Comparison of ENCODE assay signal across 23 mouse cellular contexts in the genomic region with DNA sequence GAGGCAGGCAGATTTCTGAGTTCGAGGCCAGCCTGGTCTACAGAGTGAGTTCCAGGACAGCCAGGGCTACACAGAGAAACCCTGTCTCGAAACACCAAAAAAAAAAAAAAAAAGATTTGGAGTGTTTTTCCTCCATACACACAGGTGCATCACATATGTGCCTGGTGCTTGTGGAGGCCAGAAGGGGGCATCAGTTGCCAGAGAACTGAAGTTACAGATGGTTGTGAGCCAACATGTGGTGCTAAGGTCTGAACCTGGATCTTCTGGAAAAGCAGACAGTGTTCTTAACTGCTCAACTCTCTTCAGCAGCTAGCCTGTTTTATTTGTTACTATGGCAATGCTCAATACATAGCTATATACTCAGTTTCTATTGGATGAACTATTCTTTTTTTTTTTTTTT. TPM values are rescaled to one million over a fixed set of nuclear protein-coding genes. Genes with fewer than 3 reads are reported as not detected.
A peak's percentile ranks its signal among the peaks of the same experiment; 100 is the strongest.
DNase-seq lines count a peak whose midpoint lies in the region; ATAC-seq and TF ChIP-seq lines count a peak whose summit lies in the region.
"Had no signal": no experiment of that assay in that cellular context is flagged by ENCODE, and none has a peak within 500 bp of the region (broad histone marks: within the 10 kb centered on the region; RNA-seq: fewer than 3 reads in every experiment).

No protein-coding gene starts in this region.

- no peak for TF ChIP-seq POLR2A in kidney, adult 2 months (IDR thresholded peaks at IDR 0.05; ENCODE audit: low read depth, low read length)

- no peak for ATAC-seq in CD4-positive, CD25-positive, alpha-beta regulatory T cell, adult 4 months
- no peak for ATAC-seq in midbrain, postnatal 0 days (ENCODE audit: low FRiP score)
- no peak for ATAC-seq in midbrain, embryonic 16.5 days
- ATAC-seq in hindbrain, embryonic 13.5 days (ENCODE audit: low FRiP score) = no peak
- ATAC-seq: forebrain, embryonic 15.5 days; midbrain, embryonic 13.5 days had no signal

- no peaks in the 10 kb centered on the region for H3K27me3 ChIP-seq in kidney, adult 2 months (replicated peaks; ENCODE audit: control insufficient read depth, insufficient read depth, low read length)
- H3K27me3 ChIP-seq in midbrain, postnatal 0 days (ENCODE audit: insufficient read depth, low read length) = no peaks in the 10 kb centered on the region
- H3K27me3 ChIP-seq in midbrain, embryonic 16.5 days (ENCODE audit: control insufficient read depth, insufficient read depth, low read depth, low read length) = no peaks in the 10 kb centered on the region
- no peaks in the 10 kb centered on the region for H3K27me3 ChIP-seq in hindbrain, embryonic 13.5 days
- H3K27me3 ChIP-seq: embryonic facial prominence, embryonic 13.5 days; forebrain, embryonic 15.5 days; heart, embryonic 12.5 days; hindbrain, embryonic 15.5 days; liver, embryonic 15.5 days; midbrain, embryonic 13.5 days; neural tube, embryonic 15.5 days had no signal

- DNase-seq in CD4-positive, CD25-positive, alpha-beta regulatory T cell, adult 2 months (ENCODE audit: low read depth, low spot score) = peak; percentile 24
- DNase-seq in kidney, adult 2 months = no peak
- no peak for DNase-seq in kidney, postnatal 36 days
- no peak for DNase-seq in midbrain, postnatal 0 days (ENCODE audit: low spot score)
- no peak for DNase-seq in spleen, postnatal 10 days (ENCODE audit: low spot score in 2 of 2)
- DNase-seq: adrenal gland, adult 8-10 months; cerebellum, postnatal 10 days; kidney, adult 11 months; kidney, postnatal 10 days; layer of hippocampus, adult 9-11 months; lung, postnatal 14 days had no signal

- WGBS in kidney, adult 2 months = 100% methylated on average over 2 of the region's 2 CpGs
- WGBS in midbrain, postnatal 0 days = 100% methylated on average over 1 of the region's 2 CpGs
- 82% methylated on average over 2 of the region's 2 CpGs for WGBS in midbrain, embryonic 16.5 days
- WGBS in hindbrain, embryonic 13.5 days = 96% methylated on average over 2 of the region's 2 CpGs

- no peak overlapping the region for H3K4me3 ChIP-seq in kidney, adult 2 months (ENCODE audit: insufficient read depth, low read depth, low read length)
- H3K4me3 ChIP-seq in midbrain, postnatal 0 days (ENCODE audit: low read depth, low read length) = no peak overlapping the region
- no peak overlapping the region for H3K4me3 ChIP-seq in midbrain, embryonic 16.5 days (ENCODE audit: low read depth, low read length)
- H3K4me3 ChIP-seq in hindbrain, embryonic 13.5 days = no peak overlapping the region
- H3K4me3 ChIP-seq: embryonic facial prominence, embryonic 13.5 days; forebrain, embryonic 15.5 days; heart, embryonic 12.5 days; hindbrain, embryonic 15.5 days; left cerebral cortex, adult 2 months; limb, embryonic 10.5 days; liver, embryonic 15.5 days; midbrain, embryonic 13.5 days; neural tube, embryonic 15.5 days had no signal

- H3K4me1 ChIP-seq in kidney, adult 2 months (ENCODE audit: control insufficient read depth, insufficient read depth, low read length) = no peaks in the 10 kb centered on the region
- no peaks in the 10 kb centered on the region for H3K4me1 ChIP-seq in midbrain, postnatal 0 days (ENCODE audit: insufficient read depth, low read length)
- no peaks in the 10 kb centered on the region for H3K4me1 ChIP-seq in midbrain, embryonic 16.5 days (ENCODE audit: control insufficient read depth, insufficient read depth, low read length)
- H3K4me1 ChIP-seq in hindbrain, embryonic 13.5 days (replicated peaks) = peaks cover 6% of the 10 kb centered on the region
- H3K4me1 ChIP-seq: forebrain, embryonic 15.5 days had no signal

- H3K36me3 ChIP-seq in kidney, adult 2 months (ENCODE audit: control insufficient read depth, insufficient read depth, low read length) = peaks cover 4% of the 10 kb centered on the region
- peaks cover 77% of the 10 kb centered on the region for H3K36me3 ChIP-seq in midbrain, postnatal 0 days (ENCODE audit: insufficient read depth, low read length)
- H3K36me3 ChIP-seq in midbrain, embryonic 16.5 days (ENCODE audit: control insufficient read depth, insufficient read depth, low read length) = peaks cover 57% of the 10 kb centered on the region
- H3K36me3 ChIP-seq in hindbrain, embryonic 13.5 days = peaks cover 100% of the 10 kb centered on the region

- peak; percentile 23; the same call in 1 of the 2 replicates for TF ChIP-seq CTCF in kidney, adult 2 months (conservative IDR thresholded peaks at IDR 0.05; ENCODE audit: insufficient read depth, insufficient read length, low read depth, low read length)
- peak; percentile 34 for TF ChIP-seq CTCF in midbrain, postnatal 0 days (IDR thresholded peaks at IDR 0.05)

- no peak overlapping the region for H3K27ac ChIP-seq in kidney, adult 2 months (ENCODE audit: insufficient read depth, low read depth, low read length)
- H3K27ac ChIP-seq in midbrain, postnatal 0 days (ENCODE audit: low read depth, low read length) = no peak overlapping the region
- no peak overlapping the region for H3K27ac ChIP-seq in midbrain, embryonic 16.5 days (ENCODE audit: low read length)
- H3K27ac ChIP-seq in hindbrain, embryonic 13.5 days = no peak overlapping the region
- H3K27ac ChIP-seq: embryonic facial prominence, embryonic 13.5 days; forebrain, embryonic 15.5 days; hindbrain, embryonic 15.5 days; left cerebral cortex, adult 2 months; limb, embryonic 10.5 days; liver, embryonic 15.5 days; midbrain, embryonic 13.5 days; neural tube, embryonic 15.5 days had no signal

- H3K9me3 ChIP-seq in midbrain, postnatal 0 days (ENCODE audit: low read length) = no peaks in the 10 kb centered on the region
- H3K9me3 ChIP-seq in midbrain, embryonic 16.5 days (replicated peaks; ENCODE audit: control insufficient read depth, low read length, poor library complexity, severe bottlenecking) = no peaks in the 10 kb centered on the region
- H3K9me3 ChIP-seq in hindbrain, embryonic 13.5 days = no peaks in the 10 kb centered on the region
- H3K9me3 ChIP-seq: embryonic facial prominence, embryonic 13.5 days; forebrain, embryonic 15.5 days; heart, embryonic 12.5 days; hindbrain, embryonic 15.5 days; limb, embryonic 10.5 days; liver, embryonic 15.5 days; midbrain, embryonic 13.5 days; neural tube, embryonic 15.5 days had no signal

- H3K4me2 ChIP-seq in midbrain, postnatal 0 days (ENCODE audit: low read depth, low read length, poor library complexity, severe bottlenecking) = no peak overlapping the region
- H3K4me2 ChIP-seq in midbrain, embryonic 16.5 days (ENCODE audit: low read length) = no peak overlapping the region
- H3K4me2 ChIP-seq in hindbrain, embryonic 13.5 days = no peak overlapping the region
- H3K4me2 ChIP-seq: embryonic facial prominence, embryonic 13.5 days; forebrain, embryonic 15.5 days; heart, embryonic 12.5 days; hindbrain, embryonic 15.5 days; liver, embryonic 15.5 days; midbrain, embryonic 13.5 days; neural tube, embryonic 15.5 days had no signal

- H3K9ac ChIP-seq in midbrain, postnatal 0 days (replicated peaks; ENCODE audit: low read length, poor library complexity, severe bottlenecking) = no peak overlapping the region
- H3K9ac ChIP-seq in midbrain, embryonic 16.5 days (ENCODE audit: low read depth, low read length) = no peak overlapping the region
- no peak overlapping the region for H3K9ac ChIP-seq in hindbrain, embryonic 13.5 days
- H3K9ac ChIP-seq: embryonic facial prominence, embryonic 13.5 days; forebrain, embryonic 15.5 days; heart, embryonic 12.5 days; hindbrain, embryonic 15.5 days; liver, embryonic 15.5 days; midbrain, embryonic 13.5 days; neural tube, embryonic 15.5 days had no signal

RNA-seq across cellular contexts. Expression of a gene that starts 9.1 kb away (rescaled TPM):
- 10 to 100 TPM in 1 of 2 experiments, 1 to 10 TPM in 1; 4.0 to 14.7 TPM for polyA plus RNA-seq in CD4-positive, CD25-positive, alpha-beta regulatory T cell, adult 4 months (2017; shearing (Covaris generic))
- 24.6 and 26.8 TPM in 2 replicates for polyA plus RNA-seq in kidney, adult 2 months (2012; rRNA removed)
- total RNA-seq in midbrain, postnatal 0 days (2014; rRNA removed) = 8.2 and 10.0 TPM in 2 replicates
- 7.3 and 11.2 TPM in 2 replicates for polyA plus RNA-seq in midbrain, postnatal 0 days (2015; fragmentation: Nextera tagmentation; extraction: Ambion mirVana)
- 12.6 and 15.3 TPM in 2 replicates for polyA plus RNA-seq in midbrain, embryonic 16.5 days (2015; fragmentation: Nextera tagmentation; extraction: Ambion mirVana)
- 12.1 and 16.5 TPM in 2 replicates for polyA plus RNA-seq in hindbrain, embryonic 13.5 days (2015; fragmentation: Nextera tagmentation; extraction: Ambion mirVana)

RNA-seq across cellular contexts. Expression of a gene that starts 13.6 kb away (rescaled TPM):
- 10 to 100 TPM; 43.8 to 48.0 TPM for polyA plus RNA-seq in CD4-positive, CD25-positive, alpha-beta regulatory T cell, adult 4 months (2017; shearing (Covaris generic))
- 181 and 184 TPM in 2 replicates for polyA plus RNA-seq in kidney, adult 2 months (2012; rRNA removed)
- 274 and 309 TPM in 2 replicates for total RNA-seq in midbrain, postnatal 0 days (2014; rRNA removed)
- polyA plus RNA-seq in midbrain, postnatal 0 days (2015; fragmentation: Nextera tagmentation; extraction: Ambion mirVana) = 318 and 345 TPM in 2 replicates
- 332 and 345 TPM in 2 replicates for polyA plus RNA-seq in midbrain, embryonic 16.5 days (2015; fragmentation: Nextera tagmentation; extraction: Ambion mirVana)
- polyA plus RNA-seq in hindbrain, embryonic 13.5 days (2015; fragmentation: Nextera tagmentation; extraction: Ambion mirVana) = 308 and 330 TPM in 2 replicates

RNA-seq across cellular contexts. Expression of a gene that starts 16.6 kb away (rescaled TPM):
- not detected for polyA plus RNA-seq in CD4-positive, CD25-positive, alpha-beta regulatory T cell, adult 4 months (2017; shearing (Covaris generic))
- 3.7 and 6.7 TPM in 2 replicates for polyA plus RNA-seq in kidney, adult 2 months (2012; rRNA removed)
- 244 and 249 TPM in 2 replicates for total RNA-seq in midbrain, postnatal 0 days (2014; rRNA removed)
- 102 and 103 TPM in 2 replicates for polyA plus RNA-seq in midbrain, postnatal 0 days (2015; fragmentation: Nextera tagmentation; extraction: Ambion mirVana)
- 113 and 120 TPM in 2 replicates for polyA plus RNA-seq in midbrain, embryonic 16.5 days (2015; fragmentation: Nextera tagmentation; extraction: Ambion mirVana)
- polyA plus RNA-seq in hindbrain, embryonic 13.5 days (2015; fragmentation: Nextera tagmentation; extraction: Ambion mirVana) = 86.3 and 88.5 TPM in 2 replicates

RNA-seq across cellular contexts. Expression of a gene that starts 31.9 kb away (rescaled TPM):
- polyA plus RNA-seq in CD4-positive, CD25-positive, alpha-beta regulatory T cell, adult 4 months (2017; shearing (Covaris generic)) = 10 to 100 TPM; 20.4 to 33.2 TPM
- 44.4 and 48.3 TPM in 2 replicates for polyA plus RNA-seq in kidney, adult 2 months (2012; rRNA removed)
- total RNA-seq in midbrain, postnatal 0 days (2014; rRNA removed) = 62.6 and 84.3 TPM in 2 replicates
- polyA plus RNA-seq in midbrain, postnatal 0 days (2015; fragmentation: Nextera tagmentation; extraction: Ambion mirVana) = 103 and 112 TPM in 2 replicates
- polyA plus RNA-seq in midbrain, embryonic 16.5 days (2015; fragmentation: Nextera tagmentation; extraction: Ambion mirVana) = 123 and 128 TPM in 2 replicates
- polyA plus RNA-seq in hindbrain, embryonic 13.5 days (2015; fragmentation: Nextera tagmentation; extraction: Ambion mirVana) = 116 and 119 TPM in 2 replicates

RNA-seq across cellular contexts. Expression of a gene that starts 42.0 kb away (rescaled TPM):
- 100 to 1,000 TPM in 1 of 2 experiments, 10 to 100 TPM in 1; 92.4 to 118 TPM for polyA plus RNA-seq in CD4-positive, CD25-positive, alpha-beta regulatory T cell, adult 4 months (2017; shearing (Covaris generic))
- 2.7 and 6.0 TPM in 2 replicates for polyA plus RNA-seq in kidney, adult 2 months (2012; rRNA removed)
- 0.24 and 1.2 TPM in 2 replicates for total RNA-seq in midbrain, postnatal 0 days (2014; rRNA removed)
- polyA plus RNA-seq in midbrain, postnatal 0 days (2015; fragmentation: Nextera tagmentation; extraction: Ambion mirVana) = 0.91 and 1.0 TPM in 2 replicates
- 0.46 and 0.75 TPM in 2 replicates for polyA plus RNA-seq in midbrain, embryonic 16.5 days (2015; fragmentation: Nextera tagmentation; extraction: Ambion mirVana)
- polyA plus RNA-seq in hindbrain, embryonic 13.5 days (2015; fragmentation: Nextera tagmentation; extraction: Ambion mirVana) = 1.0 and 1.1 TPM in 2 replicates

Comparison
In these comparisons a context has a peak if more than half of its experiments do, and no peak if none do; other contexts are left out.
1. RNA of a gene that starts 16.6 kb away (polyA plus RNA-seq): 113 to 120 TPM in midbrain, embryonic 16.5 days, 102 to 103 TPM in midbrain, postnatal 0 days and 86.3 to 88.5 TPM in hindbrain, embryonic 13.5 days; 3.7 to 6.7 TPM in kidney, adult 2 months and not detected in CD4-positive, CD25-positive, alpha-beta regulatory T cell, adult 4 months; every median in the first group is over 10 times any median in the second.